Mouse (Mus musculus): Measurements from ENCODE around the gene Ppp4r3a.

Gene Ppp4r3a

GRCm38 (mm10) chr12:100991119-100991518 is 92.4 kb downstream of the Ppp4r3a start:
- DNase-seq = no peak

- DNase-seq = no peak
Measured at GRCm38 (mm10) chr12:100990291-100990690, 93.2 kb downstream of the Ppp4r3a start.

- DNase-seq = no peak
Measured at GRCm38 (mm10) chr12:100989780-100990288, 93.7 kb downstream of the Ppp4r3a start.

Data from kidney, adult 18-20 months (tissue).